Mouse (Mus musculus): ENCODE measurements around the gene Cd8a. TPM values are rescaled to one million over a fixed set of nuclear protein-coding genes. Genes with fewer than 3 reads are reported as not detected.
"Not testable (repeated sequence)": the region's sequence is repeated elsewhere in the genome, so short reads cannot be mapped to it uniquely, and the experiment has no call there.

Cd8a gene
- not detected in 2 replicates for polyA plus RNA-seq (2016; fragmentation: Nextera tagmentation; extraction: Ambion mirVana)

GRCm38 (mm10) chr6:71373249-71373775 lies at the start of gene Cd8a:
Cd8a (plus strand) TSS chr6:71373427.
- 82% methylated on average over 14 of the region's 14 CpGs for WGBS
- Histone ChIP-seq H3K9me3 (no peaks in the 10 kb centered on the region), H3K36me3 (no peaks in the 10 kb centered on the region), H3K9ac (no peak within 1 kb of the TSS), H3K4me2 (replicated peaks) (no peak within 1 kb of the TSS), H3K27me3 (replicated peaks) (no peaks in the 10 kb centered on the region), H3K4me3 (no peak within 1 kb of the TSS), H3K4me1 (no peaks in the 10 kb centered on the region), H3K27ac (no peak within 1 kb of the TSS)
- ATAC-seq (ENCODE audit: low FRiP score, low read depth), result no peak

- Histone ChIP-seq H3K27me3 (replicated peaks) (no peaks in the 10 kb centered on the region), H3K27ac (no peak overlapping the region), H3K36me3 (no peaks in the 10 kb centered on the region), H3K9me3 (no peaks in the 10 kb centered on the region), H3K4me2 (replicated peaks) (no peak overlapping the region), H3K4me3 (no peak overlapping the region), H3K4me1 (no peaks in the 10 kb centered on the region), H3K9ac (no peak overlapping the region)
- WGBS, result 89% methylated on average over 9 of the region's 9 CpGs
- ATAC-seq (ENCODE audit: low FRiP score, low read depth), result no peak
Observed at GRCm38 (mm10) chr6:71324816-71325215, 48.4 kb upstream of the Cd8a start.

GRCm38 (mm10) chr6:71329881-71330280 lies 43.3 kb upstream of the Cd8a start:
- no peaks in the 10 kb centered on the region for H3K27me3 ChIP-seq (replicated peaks)
- no peaks in the 10 kb centered on the region for H3K36me3 ChIP-seq
- no peak overlapping the region for H3K4me3 ChIP-seq
- no peak overlapping the region for H3K9ac ChIP-seq
- ATAC-seq (ENCODE audit: low FRiP score, low read depth), result no peak
- WGBS, result 89% methylated on average over 6 of the region's 6 CpGs
- H3K4me2 ChIP-seq (replicated peaks), result no peak overlapping the region
- H3K4me1 ChIP-seq, result no peaks in the 10 kb centered on the region
- H3K9me3 ChIP-seq, result no peaks in the 10 kb centered on the region
- H3K27ac ChIP-seq, result no peak overlapping the region

GRCm38 (mm10) chr6:71330486-71330885 lies 42.7 kb upstream of the Cd8a start:
- no peak for ATAC-seq (ENCODE audit: low FRiP score, low read depth)
- WGBS, result 90% methylated on average over 7 of the region's 7 CpGs
- Histone ChIP-seq H3K9ac (no peak overlapping the region), H3K9me3 (no peaks in the 10 kb centered on the region), H3K4me1 (no peaks in the 10 kb centered on the region), H3K27ac (no peak overlapping the region), H3K36me3 (no peaks in the 10 kb centered on the region), H3K4me3 (no peak overlapping the region), H3K4me2 (replicated peaks) (no peak overlapping the region), H3K27me3 (replicated peaks) (no peaks in the 10 kb centered on the region)

GRCm38 (mm10) chr6:71331491-71331890 lies 41.7 kb upstream of the Cd8a start:
- H3K4me1 ChIP-seq; H3K9me3 ChIP-seq; ATAC-seq (ENCODE audit: low FRiP score, low read depth); H3K27ac ChIP-seq; H3K9ac ChIP-seq; H3K4me3 ChIP-seq; H3K4me2 ChIP-seq (replicated peaks); H3K36me3 ChIP-seq; H3K27me3 ChIP-seq (replicated peaks): not testable (repeated sequence)
- 77% methylated on average over 2 of the region's 4 CpGs for WGBS

GRCm38 (mm10) chr6:71332236-71332965 lies 40.8 kb upstream of the Cd8a start:
- WGBS, result 87% methylated on average over 11 of the region's 11 CpGs
- no peak for ATAC-seq (ENCODE audit: low FRiP score, low read depth)
- Histone ChIP-seq H3K27ac (no peak overlapping the region), H3K27me3 (replicated peaks) (no peaks in the 10 kb centered on the region), H3K36me3 (no peaks in the 10 kb centered on the region), H3K9me3 (no peaks in the 10 kb centered on the region), H3K9ac (no peak overlapping the region), H3K4me1 (no peaks in the 10 kb centered on the region), H3K4me2 (replicated peaks) (no peak overlapping the region), H3K4me3 (no peak overlapping the region)

GRCm38 (mm10) chr6:71333031-71333430 lies 40.2 kb upstream of the Cd8a start:
- no peaks in the 10 kb centered on the region for H3K9me3 ChIP-seq
- no peak overlapping the region for H3K9ac ChIP-seq
- H3K4me3 ChIP-seq, result no peak overlapping the region
- H3K27me3 ChIP-seq (replicated peaks), result no peaks in the 10 kb centered on the region
- no peaks in the 10 kb centered on the region for H3K36me3 ChIP-seq
- no peak for ATAC-seq (ENCODE audit: low FRiP score, low read depth)
- H3K4me1 ChIP-seq, result no peaks in the 10 kb centered on the region
- H3K27ac ChIP-seq, result no peak overlapping the region
- 77% methylated on average over 3 of the region's 3 CpGs for WGBS
- no peak overlapping the region for H3K4me2 ChIP-seq (replicated peaks)

GRCm38 (mm10) chr6:71333578-71334273 lies 39.5 kb upstream of the Cd8a start:
- ATAC-seq (ENCODE audit: low FRiP score, low read depth), result no peak
- WGBS, result 89% methylated on average over 11 of the region's 11 CpGs
- H3K27ac ChIP-seq, result no peak overlapping the region
- H3K4me2 ChIP-seq (replicated peaks), result no peak overlapping the region
- H3K4me1 ChIP-seq, result no peaks in the 10 kb centered on the region
- H3K36me3 ChIP-seq, result no peaks in the 10 kb centered on the region
- H3K9ac ChIP-seq, result no peak overlapping the region
- no peaks in the 10 kb centered on the region for H3K27me3 ChIP-seq (replicated peaks)
- no peak overlapping the region for H3K4me3 ChIP-seq
- no peaks in the 10 kb centered on the region for H3K9me3 ChIP-seq

GRCm38 (mm10) chr6:71337666-71338065 lies 35.6 kb upstream of the Cd8a start:
- 94% methylated on average over 8 of the region's 8 CpGs for WGBS
- Histone ChIP-seq H3K4me2 (replicated peaks) (no peak overlapping the region), H3K9ac (no peak overlapping the region), H3K36me3 (no peaks in the 10 kb centered on the region), H3K9me3 (no peaks in the 10 kb centered on the region), H3K27me3 (replicated peaks) (no peaks in the 10 kb centered on the region), H3K4me1 (no peaks in the 10 kb centered on the region), H3K27ac (no peak overlapping the region), H3K4me3 (no peak overlapping the region)
- no peak for ATAC-seq (ENCODE audit: low FRiP score, low read depth)

GRCm38 (mm10) chr6:71338941-71339340 lies 34.3 kb upstream of the Cd8a start:
- Histone ChIP-seq H3K4me3 (no peak overlapping the region), H3K4me2 (replicated peaks) (no peak overlapping the region), H3K9me3 (no peaks in the 10 kb centered on the region), H3K36me3 (no peaks in the 10 kb centered on the region), H3K4me1 (no peaks in the 10 kb centered on the region), H3K27ac (no peak overlapping the region), H3K9ac (no peak overlapping the region), H3K27me3 (replicated peaks) (no peaks in the 10 kb centered on the region)
- WGBS, result 89% methylated on average over 3 of the region's 3 CpGs
- ATAC-seq (ENCODE audit: low FRiP score, low read depth), result no peak

- no peaks in the 10 kb centered on the region for H3K27me3 ChIP-seq (replicated peaks)
- WGBS, result 85% methylated on average over 4 of the region's 4 CpGs
- no peaks in the 10 kb centered on the region for H3K36me3 ChIP-seq
- H3K4me3 ChIP-seq, result no peak overlapping the region
- no peaks in the 10 kb centered on the region for H3K9me3 ChIP-seq
- H3K4me2 ChIP-seq (replicated peaks), result no peak overlapping the region
- no peaks in the 10 kb centered on the region for H3K4me1 ChIP-seq
- no peak overlapping the region for H3K27ac ChIP-seq
- ATAC-seq (ENCODE audit: low FRiP score, low read depth), result no peak
- H3K9ac ChIP-seq, result no peak overlapping the region
Observed at GRCm38 (mm10) chr6:71339351-71339750, 33.9 kb upstream of the Cd8a start.

GRCm38 (mm10) chr6:71341179-71341578 lies 32.0 kb upstream of the Cd8a start:
- Histone ChIP-seq H3K27me3 (replicated peaks) (no peaks in the 10 kb centered on the region), H3K27ac (no peak overlapping the region), H3K4me3 (no peak overlapping the region), H3K9ac (no peak overlapping the region), H3K9me3 (no peaks in the 10 kb centered on the region), H3K4me1 (no peaks in the 10 kb centered on the region), H3K36me3 (no peaks in the 10 kb centered on the region), H3K4me2 (replicated peaks) (no peak overlapping the region)
- ATAC-seq (ENCODE audit: low FRiP score, low read depth), result no peak
- 95% methylated on average over 9 of the region's 9 CpGs for WGBS
